Mouse (Mus musculus): ENCODE results near the gene Cd177. TPM values are rescaled to one million over a fixed set of nuclear protein-coding genes. Genes with fewer than 3 reads are reported as not detected.

Gene Cd177
- total RNA-seq, 2 experiments from 2014 or later, result not detected

Other genes with a start within 250 kb of the Cd177 start
- not detected for gene AC161166.1, start 247.9 kb downstream of the Cd177 start, total RNA-seq (2021)
- 10 to 100 TPM; 11.5 to 16.2 TPM for gene Irgq, start 229.6 kb downstream of the Cd177 start, total RNA-seq (2021)
- gene Pinlyp, start 214.2 kb downstream of the Cd177 start, total RNA-seq (2021), result not detected
- 10 to 100 TPM; 16.5 to 20.1 TPM for gene Xrcc1, start 214.0 kb downstream of the Cd177 start, total RNA-seq (2021)
- 10 to 100 TPM; 25.5 to 29.0 TPM for gene Ethe1, start 172.8 kb downstream of the Cd177 start, total RNA-seq (2021)
- under 1 TPM in 1 of 2 experiments, not detected in 1; 0.09 TPM for gene Zfp575, start 172.7 kb downstream of the Cd177 start, total RNA-seq (2021)
- under 1 TPM; 0.34 to 0.64 TPM for gene Phldb3, start 149.5 kb downstream of the Cd177 start, total RNA-seq (2021)
- not detected for gene Lypd3, start 123.8 kb downstream of the Cd177 start, total RNA-seq (2021)
- not detected for gene Tex101, start 83.6 kb downstream of the Cd177 start, total RNA-seq (2021)
- not detected for gene BC049730, start 51.1 kb downstream of the Cd177 start, total RNA-seq (2021)
- gene Gm4763, start 33.4 kb downstream of the Cd177 start, total RNA-seq (2021), result not detected
- not detected for gene Ceacam10, start 16.9 kb upstream of the Cd177 start, total RNA-seq (2021)
- gene Gm9844, start 101.9 kb upstream of the Cd177 start, total RNA-seq (2021), result not detected
- not detected for gene Lypd4, start 109.6 kb upstream of the Cd177 start, total RNA-seq (2021)
- gene Dmrtc2, start 109.7 kb upstream of the Cd177 start, total RNA-seq (2021), result not detected
- gene Rps19, start 124.1 kb upstream of the Cd177 start, total RNA-seq (2021), result 100 to 1,000 TPM; 312 to 357 TPM
- under 1 TPM in 1 of 2 experiments, not detected in 1; 0.14 TPM for gene Cd79a, start 137.1 kb upstream of the Cd177 start, total RNA-seq (2021)
- 10 to 100 TPM; 21.0 to 23.8 TPM for gene Arhgef1, start 142.6 kb upstream of the Cd177 start, total RNA-seq (2021)
- not detected for gene Gm4881, start 184.2 kb upstream of the Cd177 start, total RNA-seq (2021)
- gene Rabac1, start 212.4 kb upstream of the Cd177 start, total RNA-seq (2021), result 100 to 1,000 TPM; 222 to 264 TPM
- under 1 TPM; 0.17 to 0.23 TPM for gene Atp1a3, start 245.6 kb upstream of the Cd177 start, total RNA-seq (2021)